Mouse (Mus musculus) ES-E14 (cell line): ENCODE measurements around the gene Eps8l3.

Experiments
- HCFC1 ChIP-seq: IDR thresholded peaks from 2 replicates; pipeline ENCODE4 v1.6.1; 2012; ENCODE audit warnings: low read length, inconsistent platforms, borderline replicate concordance; ENCODE audit not compliant: insufficient read depth
- MAFK ChIP-seq: IDR thresholded peaks from 2 replicates; pipeline ENCODE4 v1.6.1; 2014; ENCODE audit warnings: mild to moderate bottlenecking, low read depth, low read length, inconsistent platforms; ENCODE audit not compliant: insufficient read depth

DNA sequence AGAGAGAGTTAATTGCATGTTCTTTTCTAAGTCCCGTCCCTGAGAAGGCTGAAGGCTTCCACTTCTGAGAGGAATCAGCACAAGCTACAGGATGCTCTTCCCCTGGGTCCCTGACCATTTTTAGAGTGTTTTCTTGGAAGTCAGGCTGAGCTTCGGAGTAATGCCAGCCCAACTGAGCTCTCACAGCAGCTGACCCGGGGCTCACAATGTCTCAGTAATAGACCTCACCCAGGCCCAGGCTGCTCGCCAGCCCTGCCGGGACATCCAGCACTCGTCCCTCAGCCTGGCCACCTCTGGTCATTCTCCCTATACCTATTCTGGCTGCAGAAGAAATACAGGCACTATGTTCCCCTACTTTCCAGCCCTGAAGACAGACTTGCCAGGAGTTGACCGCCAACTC, 35.7 kb upstream of the Eps8l3 start:
- TF ChIP-seq MAFK (no peak), HCFC1 (no peak)
